Mouse (Mus musculus): ENCODE measurements around the gene Fam163b. TPM values are rescaled to one million over a fixed set of nuclear protein-coding genes. Genes with fewer than 3 reads are reported as not detected.

Gene Fam163b
- polyA plus RNA-seq, 1 experiment from 2014 or later = 0.10 TPM

GRCm38 (mm10) chr2:27067124-27067523, 75.2 kb downstream of the Fam163b start:
- H3K4me1 ChIP-seq = peaks cover 6% of the 10 kb centered on the region
- H3K9me3 ChIP-seq = peaks cover 2% of the 10 kb centered on the region; the same call in 1 of the 2 replicates
- no peaks in the 10 kb centered on the region for H3K36me3 ChIP-seq (replicated peaks)
- 82% methylated on average over 2 of the region's 2 CpGs for WGBS
- H3K4me3 ChIP-seq = no peak overlapping the region
- no peaks in the 10 kb centered on the region; the same call in 1 of the 2 replicates for H3K27me3 ChIP-seq (replicated peaks; ENCODE audit: low read depth, poor library complexity, severe bottlenecking)
- DNase-seq (ENCODE audit: low spot score) = no peak
- no peak overlapping the region for H3K27ac ChIP-seq (replicated peaks)

Other genes with a start within 250 kb of the Fam163b start
- gene Surf6, start 239.6 kb downstream of the Fam163b start, polyA plus RNA-seq (2016; fragmentation: Nextera tagmentation; extraction: Ambion mirVana) = 33.5 and 37.1 TPM in 2 replicates
- 87.2 and 91.1 TPM in 2 replicates for gene Med22, start 231.8 kb downstream of the Fam163b start, polyA plus RNA-seq (2016; fragmentation: Nextera tagmentation; extraction: Ambion mirVana)
- 720 and 721 TPM in 2 replicates for gene Rpl7a, start 231.7 kb downstream of the Fam163b start, polyA plus RNA-seq (2016; fragmentation: Nextera tagmentation; extraction: Ambion mirVana)
- 56.7 and 58.5 TPM in 2 replicates for gene Surf2, start 226.1 kb downstream of the Fam163b start, polyA plus RNA-seq (2016; fragmentation: Nextera tagmentation; extraction: Ambion mirVana)
- 44.5 and 48.6 TPM in 2 replicates for gene Surf1, start 226.0 kb downstream of the Fam163b start, polyA plus RNA-seq (2016; fragmentation: Nextera tagmentation; extraction: Ambion mirVana)
- gene Surf4, start 208.6 kb downstream of the Fam163b start, polyA plus RNA-seq (2016; fragmentation: Nextera tagmentation; extraction: Ambion mirVana) = 158 and 160 TPM in 2 replicates
- 0.11 and 0.14 TPM in 2 replicates for gene Stkld1, start 208.4 kb downstream of the Fam163b start, polyA plus RNA-seq (2016; fragmentation: Nextera tagmentation; extraction: Ambion mirVana)
- gene Rexo4, start 178.1 kb downstream of the Fam163b start, polyA plus RNA-seq (2016; fragmentation: Nextera tagmentation; extraction: Ambion mirVana) = 56.0 and 59.1 TPM in 2 replicates
- not detected in 2 replicates for gene Adamts13, start 169.1 kb downstream of the Fam163b start, polyA plus RNA-seq (2016; fragmentation: Nextera tagmentation; extraction: Ambion mirVana)
- gene Cacfd1, start 132.6 kb downstream of the Fam163b start, polyA plus RNA-seq (2016; fragmentation: Nextera tagmentation; extraction: Ambion mirVana) = 91.0 and 97.4 TPM in 2 replicates
- 1.4 and 2.3 TPM in 2 replicates for gene Slc2a6, start 114.5 kb downstream of the Fam163b start, polyA plus RNA-seq (2016; fragmentation: Nextera tagmentation; extraction: Ambion mirVana)
- gene Mymk, start 70.3 kb downstream of the Fam163b start, polyA plus RNA-seq (2016; fragmentation: Nextera tagmentation; extraction: Ambion mirVana) = 0.17 TPM in 1 of 2 replicates, not detected in the other
- gene Adamtsl2, start 63.1 kb downstream of the Fam163b start, polyA plus RNA-seq (2016; fragmentation: Nextera tagmentation; extraction: Ambion mirVana) = 2.1 and 3.0 TPM in 2 replicates
- gene Dbh, start 22.7 kb upstream of the Fam163b start, polyA plus RNA-seq (2016; fragmentation: Nextera tagmentation; extraction: Ambion mirVana) = 0.25 and 0.87 TPM in 2 replicates
- 1.5 and 2.9 TPM in 2 replicates for gene Sardh, start 105.8 kb upstream of the Fam163b start, polyA plus RNA-seq (2016; fragmentation: Nextera tagmentation; extraction: Ambion mirVana)

Data from embryonic facial prominence, embryonic 10.5 days (tissue).